Mouse (Mus musculus) limb, embryonic 15.5 days (tissue): ENCODE measurements around the gene Psme1. TPM values are rescaled to one million over a fixed set of nuclear protein-coding genes. Genes with fewer than 3 reads are reported as not detected.

Source experiments
- ATAC-seq: fragments of 200-750 bp; cut with Nextera tagmentation; 2 replicates; pipeline ENCODE4 v1.8.0; 2017; ENCODE audit warnings: low read depth, moderate TSS enrichment; ENCODE audit not compliant: insufficient number of reproducible peaks, low FRiP score, low TSS enrichment
- H3K27ac ChIP-seq: fragments of 300-500 bp; sonication (generic); 2 replicates; pipeline ENCODE4 v1.5.1; 2015; ENCODE audit warnings: moderate library complexity, mild to moderate bottlenecking, inconsistent platforms
- H3K27me3 ChIP-seq: fragments of 300-500 bp; sonication (generic); 2 replicates; pipeline ENCODE4 v1.6.1; 2015; ENCODE audit warnings: inconsistent platforms
- H3K36me3 ChIP-seq: fragments of 300-500 bp; sonication (generic); 2 replicates; pipeline ENCODE4 v1.6.1; 2015; ENCODE audit warnings: inconsistent platforms
- H3K4me1 ChIP-seq: fragments of 300-500 bp; sonication (generic); 2 replicates; pipeline ENCODE4 v1.6.1; 2015; ENCODE audit warnings: inconsistent platforms
- H3K4me2 ChIP-seq: fragments of 300-500 bp; sonication (generic); 2 replicates; pipeline ENCODE4 v1.6.1; 2015; ENCODE audit warnings: mild to moderate bottlenecking, inconsistent platforms
- H3K4me3 ChIP-seq: fragments of 300-500 bp; sonication (generic); 2 replicates; pipeline ENCODE4 v1.5.1; 2015; ENCODE audit warnings: mild to moderate bottlenecking, inconsistent platforms
- H3K9ac ChIP-seq: fragments of 300-500 bp; sonication (generic); 2 replicates; pipeline ENCODE4 v1.6.1; 2015; ENCODE audit warnings: inconsistent platforms
- H3K9me3 ChIP-seq: fragments of 300-500 bp; sonication (generic); 2 replicates; pipeline ENCODE4 v1.6.1; 2016; ENCODE audit warnings: inconsistent platforms
- WGBS: fragments of 180-500 bp; shearing (Covaris S2); methylation state at CpG from one replicate; pipeline ENCODE4 v1.1.7; 2015; 5-methylcytosine and 5-hydroxymethylcytosine counted together
- polyA plus RNA-seq: library from polyadenylated mRNA; unstranded; fragments of >200 nt; fragmentation: Nextera tagmentation; extraction: Ambion mirVana; gene quantifications from 2 replicates; pipeline ENCODE4 v1.2.1, GENCODE M21; 2015

The Psme1 gene
- polyA plus RNA-seq, 1 experiment from 2014 or later: 141 TPM

DNA sequence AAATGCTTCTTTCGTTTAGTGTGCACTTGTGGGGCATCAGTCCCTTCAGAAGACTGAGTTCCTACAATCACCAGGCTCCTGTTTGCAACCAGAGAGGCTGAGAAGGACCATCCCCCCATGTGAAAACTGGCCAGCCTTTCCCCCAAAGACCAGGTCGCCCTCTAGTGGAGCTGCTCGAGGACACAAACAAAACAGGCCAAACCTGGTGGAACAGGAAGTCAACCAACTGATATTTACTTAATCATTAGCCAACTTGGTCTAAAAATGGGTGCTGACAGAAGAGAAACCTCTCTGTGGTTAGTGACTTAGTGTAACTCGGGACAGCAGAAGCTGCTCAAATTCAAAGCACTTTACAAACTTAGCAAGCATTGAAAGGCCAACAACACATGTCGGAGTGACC, 20.9 kb upstream of the Psme1 start:
- Histone ChIP-seq H3K4me1 (peaks cover 15% of the 10 kb centered on the region), H3K36me3 (no peaks in the 10 kb centered on the region), H3K9me3 (no peaks in the 10 kb centered on the region), H3K4me2 (no peak overlapping the region), H3K27me3 (no peaks in the 10 kb centered on the region), H3K9ac (no peak overlapping the region), H3K27ac (no peak overlapping the region), H3K4me3 (no peak overlapping the region)
- 26% methylated on average over 5 of the region's 5 CpGs for WGBS
- ATAC-seq: no peak

DNA sequence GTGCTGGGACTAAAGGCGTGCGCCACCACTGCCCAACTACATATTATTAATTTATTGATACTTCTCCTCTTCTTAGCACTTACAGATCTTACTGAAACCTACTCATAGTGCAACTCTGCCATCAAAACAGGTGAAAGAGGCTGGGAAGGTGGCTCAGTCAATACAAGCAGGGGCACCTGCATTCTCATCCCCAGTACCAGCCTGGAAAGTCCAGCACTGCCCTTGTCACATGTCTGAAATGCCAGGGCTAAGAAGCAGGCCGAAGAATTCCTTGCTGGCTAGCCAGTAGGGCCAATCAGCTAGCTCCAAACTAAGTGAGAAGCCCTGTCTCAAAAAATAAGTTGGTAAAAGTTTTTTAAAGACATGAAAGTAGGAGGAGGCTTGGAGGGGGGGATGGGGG, 20.3 kb upstream of the Psme1 start:
- Histone ChIP-seq H3K9ac (no peak overlapping the region), H3K27me3 (no peaks in the 10 kb centered on the region), H3K36me3 (no peaks in the 10 kb centered on the region), H3K9me3 (no peaks in the 10 kb centered on the region), H3K27ac (no peak overlapping the region), H3K4me2 (no peak overlapping the region), H3K4me3 (no peak overlapping the region), H3K4me1 (peaks cover 18% of the 10 kb centered on the region)
- WGBS: 86% methylated on average over 3 of the region's 3 CpGs
- no peak for ATAC-seq

DNA sequence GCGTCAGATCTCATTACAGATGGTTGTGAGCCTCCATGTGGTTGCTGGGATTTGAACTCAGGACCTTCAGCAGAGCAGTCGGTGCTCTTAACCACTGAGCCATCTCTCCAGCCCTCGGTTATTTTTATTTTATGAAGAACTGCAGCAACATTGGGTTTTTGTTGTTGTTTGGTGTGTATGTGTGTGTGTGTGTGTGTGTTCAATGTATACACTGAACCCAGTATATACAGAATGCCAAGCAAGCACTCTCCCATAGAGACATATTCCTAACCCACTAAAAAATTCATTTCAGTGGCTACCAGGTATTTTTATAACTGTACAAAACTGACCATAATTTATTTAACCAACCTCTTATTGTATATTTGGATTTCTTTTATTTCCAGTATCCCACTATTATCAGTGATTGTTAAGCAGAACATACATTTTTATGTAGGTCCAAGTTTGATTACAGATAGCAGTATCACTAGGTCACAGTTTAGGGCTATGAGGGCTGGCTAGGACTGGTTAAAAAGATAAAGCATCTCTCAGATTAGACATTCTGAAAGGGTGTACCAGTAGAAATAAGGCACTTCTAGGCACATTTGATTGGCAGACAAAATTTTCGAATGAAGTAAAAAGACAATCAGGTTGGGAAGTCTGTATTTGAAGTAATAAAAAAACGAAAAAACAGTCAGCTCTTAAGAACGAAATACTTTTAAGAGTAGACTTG, 19.0 kb upstream of the Psme1 start:
- no peaks in the 10 kb centered on the region for H3K9me3 ChIP-seq
- ATAC-seq: no peak
- H3K27ac ChIP-seq: no peak overlapping the region
- peaks cover 18% of the 10 kb centered on the region for H3K4me1 ChIP-seq
- 49% methylated on average over 6 of the region's 6 CpGs for WGBS
- peak overlapping the region; percentile 61 for H3K4me2 ChIP-seq
- no peaks in the 10 kb centered on the region for H3K27me3 ChIP-seq
- peaks cover 7% of the 10 kb centered on the region; the same call in 1 of the 2 replicates for H3K36me3 ChIP-seq
- peak overlapping the region; percentile 68 for H3K4me3 ChIP-seq
- no peak overlapping the region for H3K9ac ChIP-seq

DNA sequence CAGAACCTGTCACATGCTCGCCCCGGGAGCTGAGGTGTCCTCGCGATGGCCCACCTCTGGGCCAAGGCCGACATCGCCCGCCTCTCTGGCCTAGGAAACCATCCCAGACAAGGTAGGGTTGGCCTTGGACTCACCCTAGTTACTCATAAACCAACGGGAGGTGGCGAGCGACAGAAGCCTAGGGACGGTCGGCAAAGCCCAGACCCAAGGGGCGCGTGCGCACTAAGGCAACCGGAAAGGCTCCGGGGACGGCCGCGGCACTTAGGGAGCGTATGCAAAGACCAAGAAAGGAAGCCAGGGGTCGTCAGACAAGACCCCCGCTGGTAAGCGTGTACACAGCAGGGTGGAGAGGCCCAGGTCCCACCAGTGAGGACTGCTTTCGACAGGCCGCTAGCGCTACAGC, 18.1 kb upstream of the Psme1 start, which contains the start of gene Dcaf11:
Dcaf11 (plus strand) TSS at position 208 of the 403 bp plus-strand sequence.
- H3K9me3 ChIP-seq: no peaks in the 10 kb centered on the region
- peak within 1 kb of the TSS; percentile 69 for H3K9ac ChIP-seq
- peaks cover 18% of the 10 kb centered on the region for H3K4me1 ChIP-seq
- peak within 1 kb of the TSS; percentile 68 for H3K4me3 ChIP-seq
- peak; percentile 70 for ATAC-seq
- H3K4me2 ChIP-seq: peak within 1 kb of the TSS; percentile 78
- WGBS: under 1% methylated on average over 27 of the region's 27 CpGs
- H3K36me3 ChIP-seq: peaks cover 16% of the 10 kb centered on the region
- no peaks in the 10 kb centered on the region for H3K27me3 ChIP-seq
- H3K27ac ChIP-seq: peak within 1 kb of the TSS; percentile 99

DNA sequence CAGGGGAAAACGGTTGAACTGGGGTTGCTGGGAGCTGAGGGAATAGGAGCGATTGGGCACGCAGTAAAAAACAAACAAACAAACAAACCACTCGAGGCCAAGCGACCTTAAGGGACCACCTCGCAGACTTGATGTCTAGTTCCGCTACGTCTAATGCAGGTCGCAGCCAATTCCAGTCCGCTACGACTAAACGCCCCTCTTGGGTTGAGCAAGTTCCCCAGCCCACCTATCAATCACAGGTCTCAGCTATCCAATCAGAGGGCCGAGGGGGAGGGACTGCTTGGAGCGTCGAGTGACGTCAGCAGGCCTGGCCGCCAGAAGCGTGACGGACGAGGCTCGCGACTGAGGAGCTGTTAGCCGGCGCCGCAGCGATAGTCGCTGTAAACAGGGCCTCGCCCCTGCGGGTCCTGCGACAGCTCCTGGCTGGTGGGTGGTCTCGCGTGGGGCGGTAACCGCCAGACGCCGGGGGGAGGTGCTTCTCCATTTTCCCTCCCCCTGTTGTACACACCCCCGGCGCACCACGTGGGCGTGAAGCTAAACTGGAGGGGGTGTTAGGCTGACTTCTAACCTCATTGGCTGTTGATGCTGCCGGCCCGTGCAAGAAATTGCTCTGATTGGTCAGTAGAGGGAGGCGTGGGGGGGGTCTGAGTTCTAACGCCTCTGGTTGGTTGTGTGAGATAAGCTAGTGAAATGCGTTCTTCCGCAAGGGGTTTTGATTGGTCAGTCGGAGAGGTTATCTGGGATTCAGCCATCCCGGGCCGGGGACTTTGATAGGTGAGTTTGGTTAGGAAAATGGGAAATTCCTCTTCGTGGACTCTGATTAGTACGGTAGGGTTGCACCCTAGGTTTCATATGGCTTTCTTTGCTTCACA, 17.5 kb upstream of the Psme1 start, which contains the start of gene A730061H03Rik:
A730061H03Rik (minus strand) TSS at position 205 of the 872 bp plus-strand sequence.
- H3K9me3 ChIP-seq: no peaks in the 10 kb centered on the region
- peaks cover 22% of the 10 kb centered on the region for H3K36me3 ChIP-seq
- H3K4me2 ChIP-seq: peak within 1 kb of the TSS; percentile 78
- ATAC-seq: peak; percentile 97
- H3K9ac ChIP-seq: peak within 1 kb of the TSS; percentile 69
- H3K27ac ChIP-seq: peak within 1 kb of the TSS; percentile 99
- H3K27me3 ChIP-seq: no peaks in the 10 kb centered on the region
- under 1% methylated on average over 51 of the region's 51 CpGs for WGBS
- peaks cover 18% of the 10 kb centered on the region for H3K4me1 ChIP-seq
- H3K4me3 ChIP-seq: peak within 1 kb of the TSS; percentile 68

DNA sequence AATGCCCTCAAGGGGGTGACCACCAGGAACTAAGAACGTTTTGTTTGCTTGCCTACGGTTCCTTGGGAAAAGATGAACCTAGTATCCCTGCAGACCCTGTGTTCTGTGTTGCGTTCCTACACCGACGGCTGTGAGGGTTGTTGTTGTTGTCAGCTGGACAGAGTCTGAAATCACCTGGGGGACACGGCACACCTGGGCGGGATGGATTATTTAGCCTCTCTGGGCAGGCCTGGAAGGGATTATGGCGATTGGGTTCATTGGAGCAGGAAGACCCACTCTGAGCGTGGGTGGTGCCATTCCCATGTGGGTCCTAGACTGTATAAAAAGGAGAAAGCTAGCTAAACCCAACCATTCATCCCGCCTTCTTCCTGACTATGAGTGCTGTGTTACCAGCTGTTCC, 16.1 kb upstream of the Psme1 start:
- Histone ChIP-seq H3K9ac (0 out of 2 replicates have a peak overlapping the region, but pooled peaks have one; percentile 10), H3K4me1 (peaks cover 18% of the 10 kb centered on the region), H3K4me3 (peak overlapping the region; percentile 68; the same call in 1 of the 2 replicates), H3K27me3 (no peaks in the 10 kb centered on the region), H3K27ac (no peak overlapping the region), H3K4me2 (no peak overlapping the region), H3K36me3 (peaks cover 36% of the 10 kb centered on the region), H3K9me3 (no peaks in the 10 kb centered on the region)
- WGBS: 77% methylated on average over 10 of the region's 10 CpGs
- no peak for ATAC-seq

DNA sequence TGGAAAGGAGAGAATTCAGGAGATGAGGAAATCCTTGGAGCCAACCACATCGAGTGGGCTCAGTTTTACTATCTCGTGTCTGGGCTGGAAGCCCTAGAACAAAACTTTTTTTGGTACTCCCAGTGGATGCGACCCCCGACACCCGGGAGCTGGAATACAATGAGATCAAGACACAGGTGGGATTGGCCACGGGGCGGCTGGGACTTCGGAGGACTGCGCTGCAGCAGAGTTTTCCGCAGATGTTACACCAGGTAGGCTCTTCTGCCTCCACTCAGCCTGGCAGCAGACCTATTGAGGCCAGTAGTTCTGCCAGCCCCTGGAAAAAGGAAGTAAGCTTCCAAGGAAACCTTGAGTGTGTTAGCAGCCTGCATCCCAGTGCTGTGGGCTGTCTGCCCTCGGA, 14.7 kb upstream of the Psme1 start:
- no peak overlapping the region for H3K27ac ChIP-seq
- H3K9ac ChIP-seq: no peak overlapping the region
- H3K4me1 ChIP-seq: peaks cover 15% of the 10 kb centered on the region
- H3K4me2 ChIP-seq: no peak overlapping the region
- H3K4me3 ChIP-seq: no peak overlapping the region
- H3K27me3 ChIP-seq: no peaks in the 10 kb centered on the region
- no peaks in the 10 kb centered on the region for H3K9me3 ChIP-seq
- peaks cover 48% of the 10 kb centered on the region for H3K36me3 ChIP-seq
- ATAC-seq: no peak
- 90% methylated on average over 11 of the region's 11 CpGs for WGBS

DNA sequence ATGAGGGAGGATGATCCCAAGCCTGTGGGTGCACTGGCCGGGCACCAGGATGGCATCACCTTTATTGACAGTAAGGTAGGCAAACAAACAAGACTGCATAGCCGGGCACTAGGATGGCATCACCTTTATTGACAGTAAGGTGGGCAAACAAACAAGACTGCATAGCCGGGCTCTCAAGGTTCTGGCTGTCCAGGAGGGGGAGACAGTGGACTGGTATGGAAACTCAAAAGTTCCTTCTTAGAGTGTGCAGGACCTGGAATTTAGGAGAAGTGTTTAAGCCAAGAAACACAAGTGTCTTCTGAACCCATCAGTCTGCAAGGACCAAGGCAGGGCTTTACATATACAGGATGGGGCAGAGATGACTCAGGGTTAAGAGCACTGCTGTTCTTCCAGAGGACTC, 12.2 kb upstream of the Psme1 start:
- peaks cover 15% of the 10 kb centered on the region for H3K4me1 ChIP-seq
- H3K27ac ChIP-seq: no peak overlapping the region
- no peaks in the 10 kb centered on the region for H3K9me3 ChIP-seq
- peaks cover 63% of the 10 kb centered on the region for H3K36me3 ChIP-seq
- no peak overlapping the region for H3K4me2 ChIP-seq
- ATAC-seq: no peak
- WGBS: 82% methylated on average over 3 of the region's 3 CpGs
- no peak overlapping the region for H3K9ac ChIP-seq
- no peaks in the 10 kb centered on the region for H3K27me3 ChIP-seq
- H3K4me3 ChIP-seq: no peak overlapping the region

DNA sequence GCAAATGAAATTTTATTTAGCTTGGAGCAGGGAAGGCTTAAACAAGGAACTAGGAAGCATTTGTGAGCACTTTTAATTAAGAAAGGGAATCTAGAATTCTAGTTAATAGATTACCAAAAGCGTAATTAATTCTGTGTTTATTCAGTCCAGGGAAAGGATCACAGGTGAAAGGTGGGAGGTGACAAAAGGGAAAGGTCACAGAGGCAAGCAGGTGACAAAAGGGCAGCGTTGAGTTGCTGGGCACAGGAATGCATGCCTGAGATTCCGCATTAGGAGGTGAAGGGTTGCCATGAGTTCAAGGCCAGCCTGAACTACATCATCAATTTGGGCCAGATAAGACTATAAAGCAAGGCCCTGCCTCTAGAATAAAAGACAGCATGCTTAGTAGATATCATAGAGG, 10.4 kb upstream of the Psme1 start:
- no peak for ATAC-seq
- Histone ChIP-seq H3K27me3 (no peaks in the 10 kb centered on the region), H3K27ac (no peak overlapping the region), H3K4me3 (no peak overlapping the region), H3K4me2 (no peak overlapping the region), H3K36me3 (peaks cover 63% of the 10 kb centered on the region), H3K9ac (no peak overlapping the region), H3K9me3 (no peaks in the 10 kb centered on the region), H3K4me1 (no peaks in the 10 kb centered on the region)
- WGBS: 92% methylated on average over 3 of the region's 3 CpGs

DNA sequence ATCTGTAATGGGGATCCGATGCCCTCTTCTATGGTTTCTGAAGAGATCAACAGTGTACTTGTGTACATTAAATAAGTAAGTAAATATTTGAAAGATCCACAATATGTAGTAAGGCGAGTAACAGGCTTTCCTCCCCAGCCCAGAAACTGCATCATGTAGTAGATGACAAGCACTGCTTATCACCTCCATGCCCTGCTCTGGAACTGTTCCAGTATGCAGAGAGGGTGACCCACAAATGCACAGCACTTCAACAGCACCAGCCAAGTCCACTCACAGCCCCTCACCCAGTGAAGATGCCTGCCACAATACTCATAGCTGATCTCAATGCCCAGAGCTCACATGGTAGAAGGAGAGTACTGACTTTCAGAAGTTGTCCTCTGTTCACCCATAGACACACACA, 7.3 kb upstream of the Psme1 start:
- Histone ChIP-seq H3K4me1 (no peaks in the 10 kb centered on the region), H3K4me2 (no peak overlapping the region), H3K4me3 (no peak overlapping the region), H3K9me3 (no peaks in the 10 kb centered on the region), H3K9ac (no peak overlapping the region), H3K27ac (no peak overlapping the region), H3K27me3 (no peaks in the 10 kb centered on the region), H3K36me3 (peaks cover 39% of the 10 kb centered on the region)
- 90% methylated on average over 2 of the region's 2 CpGs for WGBS
- ATAC-seq: no peak

DNA sequence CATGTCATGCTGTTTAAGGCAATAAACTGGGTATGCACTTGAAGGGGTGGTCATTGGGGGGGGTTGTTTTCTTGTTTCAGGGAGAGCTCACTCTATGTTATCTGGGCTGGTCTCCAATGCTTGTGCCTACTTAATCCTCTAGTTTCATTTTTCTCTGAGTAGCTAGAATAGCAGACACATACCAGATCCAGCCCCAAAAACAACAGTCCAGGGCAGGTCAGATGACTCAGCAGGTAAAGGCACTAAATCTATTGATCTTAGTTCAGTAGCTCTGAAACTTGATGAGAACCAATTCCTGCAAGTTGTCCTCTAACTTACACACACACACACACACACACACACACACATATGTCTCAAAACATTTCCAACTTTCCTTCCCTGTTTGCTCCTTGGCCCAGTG, 6.2 kb upstream of the Psme1 start:
- ATAC-seq: no peak
- H3K4me2 ChIP-seq: no peak overlapping the region
- H3K4me1 ChIP-seq: peaks cover 4% of the 10 kb centered on the region; the same call in 1 of the 2 replicates
- H3K9me3 ChIP-seq: no peaks in the 10 kb centered on the region
- H3K4me3 ChIP-seq: no peak overlapping the region
- H3K9ac ChIP-seq: no peak overlapping the region
- H3K27ac ChIP-seq: no peak overlapping the region
- H3K27me3 ChIP-seq: no peaks in the 10 kb centered on the region
- peaks cover 28% of the 10 kb centered on the region for H3K36me3 ChIP-seq

DNA sequence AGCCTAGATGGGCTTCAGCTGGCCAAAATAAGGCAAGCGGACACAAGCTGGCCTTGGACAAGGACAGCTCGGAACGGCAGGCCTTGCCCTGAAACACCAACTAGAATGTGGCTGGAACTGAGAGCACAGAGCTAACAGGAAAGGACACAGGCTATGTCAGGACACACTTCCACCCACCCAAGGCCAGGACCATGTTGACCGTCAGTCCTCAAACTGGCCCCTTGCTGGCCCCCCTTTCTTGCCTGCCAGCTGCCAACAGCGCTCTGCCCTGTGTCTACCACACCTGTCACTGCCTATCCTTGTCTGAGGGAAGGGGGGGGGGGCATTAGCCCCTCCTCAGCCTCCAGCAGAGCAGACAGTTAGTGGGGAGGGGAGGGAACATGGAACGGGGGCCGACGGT, 2.6 kb upstream of the Psme1 start, which contains the start of gene Fitm1:
Fitm1 (plus strand) TSS at position 316 of the 400 bp plus-strand sequence.
- Histone ChIP-seq H3K4me2 (peak within 1 kb of the TSS; percentile 5; the same call in 1 of the 2 replicates), H3K9me3 (no peaks in the 10 kb centered on the region), H3K4me1 (peaks cover 10% of the 10 kb centered on the region), H3K27ac (no peak within 1 kb of the TSS), H3K36me3 (peaks cover 4% of the 10 kb centered on the region), H3K9ac (no peak within 1 kb of the TSS), H3K27me3 (no peaks in the 10 kb centered on the region), H3K4me3 (peak within 1 kb of the TSS; percentile 14)
- 59% methylated on average over 8 of the region's 8 CpGs for WGBS
- ATAC-seq: no peak; the same call in 1 of the 2 replicates
